Mouse (Mus musculus) embryonic stem cell, embryonic (primary cell): ENCODE data around the gene Igsf6.
"Not testable (repeated sequence)": the region's sequence is repeated elsewhere in the genome, so short reads cannot be mapped to it uniquely, and the experiment has no call there.

ENCODE experiments used
- CTCF ChIA-PET, 4 experiments: fragments of 300-600 bp in 2 of 4; fragments of 350-600 bp in 2 of 4; sonication (Branson Sonifier 250); formaldehyde crosslinking; loops; one replicate each; lab custom pipeline; 2022; ENCODE audit warnings: inconsistent platforms in 2 of 4; lab: Charles Lee
- POLR2A ChIA-PET, 4 experiments: fragments of 300-600 bp in 2 of 4; fragments of 350-600 bp in 2 of 4; sonication (Branson Sonifier 250); formaldehyde crosslinking; loops; one replicate each; lab custom pipeline; 2022; ENCODE audit warnings: antibody characterized with exemption in 4 of 4, inconsistent platforms in 1 of 4; lab: Charles Lee

Gene Igsf6

DNA sequence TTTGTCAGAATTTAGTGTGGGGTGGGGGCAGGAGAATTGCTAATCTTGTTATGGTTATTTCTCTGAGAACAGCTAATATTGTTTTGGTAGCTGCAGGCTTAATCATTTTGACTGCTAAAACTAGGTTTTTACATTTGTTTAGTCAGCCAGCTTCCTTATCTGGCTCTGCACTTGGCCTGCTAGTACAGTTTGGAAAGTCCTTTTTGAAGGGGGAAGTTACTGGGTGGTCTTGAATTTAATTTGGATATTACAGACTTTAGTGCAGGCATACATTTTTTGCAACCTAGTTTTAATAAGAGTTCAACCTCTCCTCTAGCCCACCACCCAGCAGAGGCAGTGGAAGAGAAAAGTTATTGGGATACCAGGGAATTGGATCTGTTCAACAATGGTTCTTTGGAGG is 44.4 kb downstream of the Igsf6 start:
- POLR2A ChIA-PET, CTCF ChIA-PET: not testable (repeated sequence)

DNA sequence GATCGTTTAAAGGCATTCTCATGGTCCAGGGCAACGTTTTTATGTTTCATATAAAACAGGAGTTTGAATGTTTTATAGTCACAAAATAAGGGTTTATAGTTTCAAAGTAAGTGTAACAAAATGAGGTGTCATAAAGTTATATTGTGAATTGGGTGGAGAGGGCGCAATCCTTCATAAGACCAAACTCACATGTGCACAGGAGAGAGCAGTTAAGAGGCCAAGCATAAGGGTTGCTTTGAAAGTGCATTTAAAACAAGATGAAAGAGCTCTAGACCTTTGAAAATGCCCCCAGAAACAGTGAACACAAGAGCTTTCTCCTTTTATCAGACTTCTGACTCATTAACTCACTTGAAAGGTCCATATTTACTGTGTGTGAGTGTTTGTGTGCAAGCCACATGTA is 48.1 kb downstream of the Igsf6 start:
- CTCF ChIA-PET = interaction anchor here in 1 of 4 experiments (0.6 kb wide), 1 partner anchor 31 kb away, joined by 3 read pairs; no protein-coding TSS in a partner anchor
- POLR2A ChIA-PET = interaction anchor here in 1 of 4 experiments (1.3 kb wide), 1 partner anchor 9 kb away, joined by 4 read pairs; no protein-coding TSS in a partner anchor

DNA sequence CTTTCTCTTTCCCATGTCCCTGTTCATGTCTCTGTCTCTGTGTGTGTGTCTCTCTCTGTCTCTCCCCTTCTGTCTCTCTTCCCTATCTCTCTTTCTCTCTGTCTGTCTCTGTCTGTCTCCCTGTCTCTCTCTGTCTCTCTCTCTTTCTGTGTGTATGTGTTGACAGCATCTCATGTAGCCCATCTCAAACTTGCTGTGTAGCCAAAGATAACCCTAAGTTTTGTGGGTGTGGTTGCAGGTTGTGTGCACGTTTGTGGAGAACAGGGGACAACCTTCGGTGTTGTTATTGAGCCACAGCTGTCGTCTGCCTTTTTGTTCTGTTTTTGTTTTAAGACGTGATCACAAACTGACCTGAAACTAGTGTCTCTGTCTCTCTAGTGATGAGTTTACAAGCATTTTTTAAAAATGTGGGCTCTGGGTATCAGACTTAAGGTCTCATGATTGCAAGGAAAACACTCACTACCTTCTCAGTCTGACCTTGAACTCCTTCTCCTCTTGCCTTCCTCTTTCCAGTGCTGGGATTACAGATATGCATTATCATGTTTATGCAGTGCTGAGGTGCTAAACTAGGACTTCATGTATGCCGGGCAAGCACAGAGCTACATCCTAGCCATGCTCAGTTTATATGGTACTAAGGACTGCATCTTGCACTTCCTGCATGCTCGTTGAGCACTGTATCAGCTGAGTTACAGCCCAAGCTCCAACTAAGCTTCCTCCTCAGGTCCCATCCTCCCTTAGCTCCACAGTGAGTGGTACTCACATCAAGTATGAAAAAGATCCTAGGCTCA is 49.0 kb downstream of the Igsf6 start:
- POLR2A ChIA-PET = interaction anchor here in 2 of 4 experiments (1.0 to 1.4 kb wide), 3 partner anchors 8 to 12 kb away, joined by 3 to 4 read pairs (median 4); no protein-coding TSS in a partner anchor
- CTCF ChIA-PET = interaction anchor here in 1 of 4 experiments (0.7 kb wide), 1 partner anchor 1639 kb away, joined by 3 read pairs; no protein-coding TSS in a partner anchor

DNA sequence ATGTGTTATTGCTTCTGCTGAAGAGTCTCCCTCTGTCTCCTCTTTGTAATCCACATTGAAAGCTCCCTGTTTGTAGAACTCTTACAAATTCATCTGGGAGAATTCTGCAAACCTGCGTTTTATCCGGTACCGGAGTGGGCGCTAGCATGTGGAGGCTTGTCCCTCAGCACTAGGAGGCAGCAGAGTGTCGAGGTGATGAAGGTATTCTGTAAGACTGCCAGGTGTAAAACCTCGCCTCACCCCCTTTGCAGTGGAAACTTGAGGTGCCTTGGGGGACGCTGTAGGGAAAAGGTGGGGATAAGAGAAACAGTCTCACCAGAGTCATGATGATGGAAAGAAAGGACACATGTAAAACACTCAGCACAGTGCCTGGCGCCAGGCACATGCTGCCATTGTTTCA is 54.1 kb downstream of the Igsf6 start:
- CTCF ChIA-PET = interaction anchor here in 1 of 4 experiments (1.0 kb wide), 1 partner anchor 532 kb away, joined by 3 read pairs; no protein-coding TSS in a partner anchor

DNA sequence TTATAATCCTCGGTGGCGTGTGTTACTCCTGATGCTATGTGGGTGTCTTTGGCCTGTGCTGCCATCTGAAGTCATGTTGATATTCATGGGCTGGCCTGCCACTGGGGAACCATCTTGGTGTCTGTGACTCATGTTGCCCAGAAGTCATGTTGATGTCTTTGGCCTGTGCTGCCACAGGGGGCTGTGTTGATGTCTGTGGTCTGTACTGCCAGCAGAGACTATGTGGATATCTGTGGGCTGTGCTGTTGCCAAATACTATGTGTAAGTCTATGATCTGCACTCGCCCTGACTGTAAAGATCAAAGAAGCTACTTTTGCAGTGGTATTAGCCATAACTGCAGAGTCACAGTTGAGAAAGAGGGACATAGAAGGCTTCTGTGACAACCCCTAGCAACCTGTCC is 55.6 kb downstream of the Igsf6 start:
- POLR2A ChIA-PET = no interaction called here
- CTCF ChIA-PET = no interaction called here

More for the DNA sequence above, 54.1 kb downstream of the Igsf6 start:
- POLR2A ChIA-PET = interaction anchor here in 1 of 4 experiments (1.2 kb wide), 1 partner anchor 15 kb away, joined by 4 read pairs; no protein-coding TSS in a partner anchor

DNA sequence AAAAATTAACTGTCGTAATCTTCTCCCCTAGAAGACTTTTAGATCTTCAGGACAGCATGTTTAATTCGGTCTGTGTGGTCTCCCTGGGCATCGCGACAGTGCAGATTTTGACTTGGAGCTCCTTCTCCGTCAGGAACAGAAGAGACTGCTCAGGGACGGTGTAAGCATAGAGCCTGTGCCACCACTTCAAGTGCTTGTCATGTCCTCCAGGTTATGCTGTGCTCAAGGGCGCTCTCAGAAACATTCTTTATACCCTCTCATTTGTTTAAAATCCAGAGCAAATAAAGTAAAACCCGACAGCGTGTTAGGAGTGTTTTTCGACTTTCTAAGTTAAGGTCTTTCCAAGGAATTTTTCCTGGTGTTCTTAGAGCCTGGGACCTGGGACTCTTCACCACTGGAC is 59.9 kb downstream of the Igsf6 start:
- CTCF ChIA-PET = interaction anchor here in 2 of 4 experiments (0.6 to 1.1 kb wide), 2 partner anchors 179 to 188 kb away, joined by 3 read pairs; no protein-coding TSS in a partner anchor
- POLR2A ChIA-PET = interaction anchor here in 1 of 4 experiments (3.7 kb wide), 1 partner anchor 19 kb away, joined by 15 read pairs; the partner anchor contains the start of gene Mettl9
